Mouse (Mus musculus) neural tube, embryonic 15.5 days (tissue): ENCODE data around the gene Dsel. TPM values are rescaled to one million over a fixed set of nuclear protein-coding genes. Genes with fewer than 3 reads are reported as not detected.

Experiments used
- ATAC-seq: fragments of 200-750 bp; cut with Nextera tagmentation; 2 replicates; pipeline ENCODE4 v1.8.0; 2017; ENCODE audit warnings: mild to moderate bottlenecking, moderate TSS enrichment, moderate library complexity; ENCODE audit not compliant: low FRiP score
- H3K27ac ChIP-seq: fragments of 300-500 bp; sonication (generic); replicated peaks from 2 replicates; pipeline ENCODE4 v1.5.1; 2015; ENCODE audit warnings: mild to moderate bottlenecking, inconsistent platforms
- H3K27me3 ChIP-seq: fragments of 300-500 bp; sonication (generic); replicated peaks from 2 replicates; pipeline ENCODE4 v1.6.1; 2015; ENCODE audit warnings: inconsistent platforms
- H3K36me3 ChIP-seq: fragments of 300-500 bp; sonication (generic); 2 replicates; pipeline ENCODE4 v1.6.1; 2015; ENCODE audit warnings: inconsistent platforms
- H3K4me1 ChIP-seq: fragments of 300-500 bp; sonication (generic); 2 replicates; pipeline ENCODE4 v1.6.1; 2015; ENCODE audit warnings: inconsistent platforms
- H3K4me2 ChIP-seq: fragments of 300-500 bp; sonication (generic); 2 replicates; pipeline ENCODE4 v1.6.1; 2015; ENCODE audit warnings: inconsistent platforms, mild to moderate bottlenecking, moderate library complexity
- H3K4me3 ChIP-seq: fragments of 300-500 bp; sonication (generic); replicated peaks from 2 replicates; pipeline ENCODE4 v1.5.1; 2015; ENCODE audit warnings: mild to moderate bottlenecking, inconsistent platforms
- H3K9ac ChIP-seq: fragments of 300-500 bp; sonication (generic); replicated peaks from 2 replicates; pipeline ENCODE4 v1.6.1; 2015; ENCODE audit warnings: mild to moderate bottlenecking, inconsistent platforms
- H3K9me3 ChIP-seq: fragments of 300-500 bp; sonication (generic); replicated peaks from 2 replicates; pipeline ENCODE4 v1.6.1; 2016; ENCODE audit warnings: inconsistent platforms
- WGBS: fragments of 180-500 bp; shearing (Covaris S2); methylation state at CpG from one replicate; pipeline ENCODE4 v1.1.7; 2015; ENCODE audit warnings: mixed read lengths; 5-methylcytosine and 5-hydroxymethylcytosine counted together
- polyA plus RNA-seq: library from polyadenylated mRNA; unstranded; fragments of >200 nt; fragmentation: Nextera tagmentation; extraction: Ambion mirVana; gene quantifications from 2 replicates; pipeline ENCODE4 v1.2.1, GENCODE M21; 2015

Gene Dsel
- polyA plus RNA-seq, result 9.4 and 10.9 TPM in 2 replicates

DNA sequence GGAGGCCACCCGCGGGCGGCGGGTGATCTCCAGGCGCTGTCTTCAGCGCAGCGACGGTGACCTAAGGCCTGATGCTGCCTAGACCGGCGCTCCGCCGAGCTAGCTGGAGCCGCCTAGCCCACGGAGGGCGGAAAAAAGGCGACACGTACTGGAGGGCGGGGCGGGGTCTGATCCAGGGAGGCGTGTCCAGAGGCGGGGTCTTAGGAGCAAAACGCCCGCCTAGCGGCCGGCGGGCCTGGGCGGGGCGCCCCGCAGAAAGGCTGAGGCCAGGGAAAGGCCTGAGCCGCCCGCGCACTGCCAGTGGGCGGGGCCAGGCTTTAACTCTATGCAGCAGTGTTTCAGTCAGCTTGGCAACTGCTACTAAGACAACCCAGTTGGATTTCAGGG is at the start of gene Dsel:
Gene Dsel, minus strand, starts transcription at position 140 of the 387 bp plus-strand sequence.
- Histone ChIP-seq H3K36me3 (no peaks in the 10 kb centered on the region), H3K4me1 (peaks cover 13% of the 10 kb centered on the region; the same call in 1 of the 2 replicates), H3K9me3 (no peaks in the 10 kb centered on the region), H3K27ac (peak within 1 kb of the TSS; percentile 90), H3K4me3 (peak within 1 kb of the TSS; percentile 62), H3K9ac (peak within 1 kb of the TSS; percentile 72), H3K4me2 (peak within 1 kb of the TSS; percentile 75), H3K27me3 (no peaks in the 10 kb centered on the region)
- peak; percentile 99 for ATAC-seq
- WGBS, result under 1% methylated on average over 33 of the region's 33 CpGs

DNA sequence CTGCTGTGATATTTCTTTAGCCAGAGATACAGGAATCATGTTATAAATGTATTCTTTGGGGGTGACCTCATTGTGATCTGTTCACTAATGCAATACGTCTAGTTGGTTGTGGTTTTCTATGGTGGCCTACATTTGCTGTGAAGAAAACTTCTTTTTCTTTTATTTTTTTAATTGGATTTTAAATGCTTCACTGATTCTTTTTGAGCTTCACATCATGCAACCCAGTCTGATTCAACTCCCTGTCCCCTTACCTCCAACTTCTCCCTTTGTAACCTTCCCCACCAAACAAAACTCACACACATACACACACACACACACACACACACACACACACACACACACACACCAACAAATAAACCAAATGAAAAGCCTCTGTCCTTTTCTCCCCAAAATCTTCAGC is 46.7 kb upstream of the Dsel start:
- 23% methylated on average over 1 of the region's 1 CpGs for whole genome bisulfite sequencing
- H3K27ac ChIP-seq, result no peak overlapping the region
- no peak overlapping the region for H3K4me2 ChIP-seq
- no peak overlapping the region for H3K9ac ChIP-seq
- no peaks in the 10 kb centered on the region for H3K9me3 ChIP-seq
- no peaks in the 10 kb centered on the region for H3K4me1 ChIP-seq
- ATAC-seq, result no peak
- no peaks in the 10 kb centered on the region for H3K27me3 ChIP-seq
- H3K36me3 ChIP-seq, result no peaks in the 10 kb centered on the region
- no peak overlapping the region for H3K4me3 ChIP-seq

DNA sequence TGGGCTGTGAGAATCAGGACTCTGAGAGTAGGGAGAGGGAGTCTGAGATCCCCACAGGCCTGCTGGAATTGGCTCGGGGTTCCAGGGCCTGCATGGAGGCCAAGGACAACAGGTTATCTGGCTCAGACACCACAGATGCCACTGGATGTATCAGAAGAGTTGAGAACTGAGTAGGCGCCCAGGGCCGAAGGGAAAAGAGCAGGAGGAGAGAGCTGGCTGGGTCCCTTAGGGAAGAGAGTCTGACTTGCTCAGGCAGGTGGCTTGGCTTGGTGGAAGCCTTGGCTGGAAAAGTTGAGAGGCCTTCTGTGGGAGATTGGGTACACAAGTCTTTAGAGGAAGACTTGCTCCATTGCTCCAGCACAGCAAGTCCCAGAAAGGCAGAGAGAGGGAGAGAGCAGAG is 18.6 kb upstream of the Dsel start:
- ATAC-seq, result no peak
- no peak overlapping the region for H3K4me2 ChIP-seq
- WGBS, result 92% methylated on average over 3 of the region's 3 CpGs
- no peak overlapping the region for H3K27ac ChIP-seq
- H3K4me1 ChIP-seq, result no peaks in the 10 kb centered on the region
- H3K27me3 ChIP-seq, result no peaks in the 10 kb centered on the region
- H3K9me3 ChIP-seq, result no peaks in the 10 kb centered on the region
- no peaks in the 10 kb centered on the region for H3K36me3 ChIP-seq
- H3K9ac ChIP-seq, result no peak overlapping the region
- H3K4me3 ChIP-seq, result no peak overlapping the region

DNA sequence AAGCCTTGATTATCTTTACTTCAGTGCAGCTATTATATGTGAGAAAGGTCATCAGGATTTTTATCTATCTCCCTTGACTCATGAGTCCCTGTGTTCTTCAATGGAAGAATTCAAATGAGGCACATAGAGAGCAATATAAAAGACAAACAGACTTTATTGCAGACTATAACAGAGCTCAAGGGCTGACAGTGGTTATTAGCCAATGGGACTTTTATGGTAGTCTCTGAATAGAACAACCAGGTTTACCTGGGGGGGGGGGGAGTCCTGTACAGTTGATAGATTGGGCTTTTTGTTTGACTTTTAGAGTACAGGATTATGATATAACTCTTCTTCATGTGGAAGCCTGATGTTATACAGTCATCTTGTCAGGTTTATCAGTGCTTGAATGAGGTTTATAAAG is 11.1 kb upstream of the Dsel start:
- Histone ChIP-seq H3K4me2 (no peak overlapping the region), H3K4me1 (no peaks in the 10 kb centered on the region), H3K27ac (no peak overlapping the region), H3K4me3 (no peak overlapping the region), H3K9ac (no peak overlapping the region), H3K9me3 (no peaks in the 10 kb centered on the region), H3K36me3 (no peaks in the 10 kb centered on the region), H3K27me3 (no peaks in the 10 kb centered on the region)
- no peak for ATAC-seq

DNA sequence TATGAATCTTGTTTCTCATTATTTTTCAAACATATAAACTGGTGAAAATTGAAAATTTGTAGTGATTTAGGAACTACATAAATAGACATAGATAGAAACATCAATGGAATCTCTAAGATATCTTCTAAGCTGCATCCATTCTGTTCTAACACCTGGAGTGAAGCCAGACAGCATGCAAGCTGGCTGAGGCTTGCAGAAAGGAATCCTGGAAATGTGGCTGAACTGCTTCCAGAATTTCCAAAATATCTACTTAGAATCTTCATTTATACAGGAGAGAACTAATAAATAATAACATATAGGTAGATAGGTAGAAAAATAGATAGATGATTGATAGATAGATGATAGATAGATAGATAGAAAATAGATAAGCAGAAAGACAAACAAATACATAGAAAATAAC is 8.5 kb upstream of the Dsel start:
- H3K4me2 ChIP-seq, result no peak overlapping the region
- no peaks in the 10 kb centered on the region for H3K9me3 ChIP-seq
- no peaks in the 10 kb centered on the region for H3K4me1 ChIP-seq

DNA sequence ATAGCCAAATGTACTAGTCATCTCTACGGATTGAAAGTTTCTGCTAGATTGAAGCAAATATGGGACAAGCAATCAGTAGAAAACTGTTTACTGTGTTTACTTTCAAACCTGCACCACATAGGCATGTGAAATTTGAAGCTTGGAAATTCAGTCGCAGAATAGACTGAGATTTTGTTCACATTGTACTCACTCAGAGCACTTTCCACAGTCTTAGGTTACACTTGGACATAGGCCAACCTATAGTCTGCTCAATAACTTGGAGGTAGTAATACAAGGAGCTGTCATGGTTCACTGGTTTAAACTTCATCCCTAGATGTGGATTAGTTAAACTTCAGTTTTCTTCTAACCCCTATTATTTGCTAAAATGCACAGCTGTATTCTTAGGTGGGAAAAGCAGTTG is 749 bp upstream of the Dsel start:
- no peak overlapping the region for H3K4me3 ChIP-seq

More for the DNA sequence above, 8.5 kb upstream of the Dsel start:
- H3K4me3 ChIP-seq, result no peak overlapping the region
- no peaks in the 10 kb centered on the region for H3K27me3 ChIP-seq
- no peaks in the 10 kb centered on the region for H3K36me3 ChIP-seq
- no peak for ATAC-seq
- no peak overlapping the region for H3K9ac ChIP-seq
- no peak overlapping the region for H3K27ac ChIP-seq

DNA sequence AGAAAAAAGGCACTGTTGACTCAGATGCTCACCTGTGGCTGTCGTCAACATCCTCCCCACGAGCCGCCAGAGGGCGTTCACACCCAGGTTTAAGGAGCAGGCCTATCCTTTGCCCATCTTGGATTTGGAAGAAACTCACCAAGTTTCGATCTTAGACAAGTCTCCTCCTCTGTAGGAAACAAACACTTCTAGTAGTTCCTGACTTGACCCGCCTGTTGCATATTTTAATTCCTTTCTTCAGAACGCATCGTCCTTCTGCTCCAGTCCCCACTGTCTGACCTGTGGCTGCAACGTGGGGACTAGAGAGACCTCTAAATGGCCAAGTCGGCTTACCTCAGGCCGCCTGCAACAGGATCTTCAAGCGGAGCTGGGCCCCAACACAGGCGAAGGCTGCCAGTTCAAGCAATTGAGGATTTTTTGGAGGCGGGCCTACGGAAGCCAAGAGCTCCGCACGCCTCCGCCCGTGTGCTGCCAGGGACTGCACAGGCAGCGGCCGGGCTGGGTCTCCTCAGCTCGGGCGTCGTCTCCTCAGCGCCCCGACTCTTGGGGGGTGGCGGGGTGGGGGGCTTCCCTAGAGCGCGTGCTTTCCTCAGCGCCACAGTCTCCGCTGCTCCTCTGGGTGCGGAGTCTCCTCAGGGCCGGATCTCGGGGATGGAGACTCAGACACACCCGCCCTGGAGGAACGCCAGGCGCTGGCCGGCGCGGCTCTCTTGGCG is 497 bp downstream of the Dsel start:
- H3K4me2 ChIP-seq, result peak overlapping the region; percentile 75
- H3K9ac ChIP-seq, result peak overlapping the region; percentile 72
- H3K4me3 ChIP-seq, result peak overlapping the region; percentile 62
- H3K27me3 ChIP-seq, result no peaks in the 10 kb centered on the region
- H3K36me3 ChIP-seq, result no peaks in the 10 kb centered on the region
- no peaks in the 10 kb centered on the region for H3K9me3 ChIP-seq
- H3K27ac ChIP-seq, result peak overlapping the region; percentile 90
- ATAC-seq, result peak; percentile 87
- peaks cover 13% of the 10 kb centered on the region; the same call in 1 of the 2 replicates for H3K4me1 ChIP-seq
- under 1% methylated on average over 41 of the region's 41 CpGs for WGBS

More for the DNA sequence above, 749 bp upstream of the Dsel start:
- H3K36me3 ChIP-seq, result no peaks in the 10 kb centered on the region
- H3K27ac ChIP-seq, result no peak overlapping the region
- H3K4me2 ChIP-seq, result peak overlapping the region; percentile 75; the same call in 1 of the 2 replicates
- ATAC-seq, result no peak
- H3K9ac ChIP-seq, result no peak overlapping the region
- WGBS, result 69% methylated on average over 2 of the region's 2 CpGs
- no peaks in the 10 kb centered on the region for H3K27me3 ChIP-seq
- H3K9me3 ChIP-seq, result no peaks in the 10 kb centered on the region
- peaks cover 13% of the 10 kb centered on the region; the same call in 1 of the 2 replicates for H3K4me1 ChIP-seq

DNA sequence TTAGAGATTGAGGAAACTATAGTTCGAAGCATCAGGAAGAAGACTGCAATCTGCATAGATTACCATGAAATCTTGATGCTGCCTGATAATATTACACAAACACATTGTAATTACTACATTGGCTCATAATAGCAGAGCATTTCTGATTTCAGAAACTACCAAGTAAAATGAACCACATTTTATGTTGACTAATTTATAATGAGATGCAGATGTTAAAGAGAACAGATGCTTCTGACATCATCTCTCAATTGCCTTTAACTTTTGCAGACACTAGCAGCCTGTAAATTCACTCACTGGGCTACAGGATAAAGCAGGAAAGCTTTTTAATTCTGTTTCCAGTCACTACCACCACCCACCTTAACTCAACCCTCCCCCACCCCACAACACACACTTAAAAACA is 6.9 kb downstream of the Dsel start:
- 88% methylated on average over 1 of the region's 1 CpGs for WGBS
- no peaks in the 10 kb centered on the region for H3K9me3 ChIP-seq
- no peak overlapping the region for H3K9ac ChIP-seq
- no peak for ATAC-seq
- peaks cover 6% of the 10 kb centered on the region; the same call in 1 of the 2 replicates for H3K4me1 ChIP-seq
- no peak overlapping the region for H3K4me3 ChIP-seq
- H3K27me3 ChIP-seq, result no peaks in the 10 kb centered on the region
- H3K36me3 ChIP-seq, result no peaks in the 10 kb centered on the region
- no peak overlapping the region for H3K4me2 ChIP-seq
- H3K27ac ChIP-seq, result no peak overlapping the region

DNA sequence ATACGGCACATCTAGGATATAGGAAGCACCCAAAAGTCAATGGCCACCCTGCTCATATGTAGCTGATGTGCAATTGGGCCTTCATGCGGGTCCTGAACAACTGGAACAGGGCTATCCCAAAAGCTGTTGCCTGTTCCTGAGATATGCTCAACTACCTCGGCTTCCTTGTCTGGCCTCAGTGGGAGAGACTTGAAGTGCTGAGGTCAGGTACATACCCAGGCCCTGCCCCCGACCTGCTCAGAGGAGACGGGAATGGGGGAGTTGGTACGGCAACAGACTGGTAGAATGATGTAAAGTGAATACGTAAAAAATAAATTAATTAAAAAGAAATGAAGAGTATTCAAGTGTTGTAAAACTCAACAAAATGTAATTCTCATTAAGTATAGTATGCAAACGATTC is 12.3 kb downstream of the Dsel start:
- 90% methylated on average over 8 of the region's 8 CpGs for whole genome bisulfite sequencing
- no peaks in the 10 kb centered on the region for H3K27me3 ChIP-seq
- no peaks in the 10 kb centered on the region for H3K9me3 ChIP-seq
- H3K4me3 ChIP-seq, result no peak overlapping the region
- H3K27ac ChIP-seq, result no peak overlapping the region
- ATAC-seq, result no peak
- no peaks in the 10 kb centered on the region for H3K4me1 ChIP-seq
- H3K4me2 ChIP-seq, result no peak overlapping the region
- no peak overlapping the region for H3K9ac ChIP-seq
- no peaks in the 10 kb centered on the region for H3K36me3 ChIP-seq

DNA sequence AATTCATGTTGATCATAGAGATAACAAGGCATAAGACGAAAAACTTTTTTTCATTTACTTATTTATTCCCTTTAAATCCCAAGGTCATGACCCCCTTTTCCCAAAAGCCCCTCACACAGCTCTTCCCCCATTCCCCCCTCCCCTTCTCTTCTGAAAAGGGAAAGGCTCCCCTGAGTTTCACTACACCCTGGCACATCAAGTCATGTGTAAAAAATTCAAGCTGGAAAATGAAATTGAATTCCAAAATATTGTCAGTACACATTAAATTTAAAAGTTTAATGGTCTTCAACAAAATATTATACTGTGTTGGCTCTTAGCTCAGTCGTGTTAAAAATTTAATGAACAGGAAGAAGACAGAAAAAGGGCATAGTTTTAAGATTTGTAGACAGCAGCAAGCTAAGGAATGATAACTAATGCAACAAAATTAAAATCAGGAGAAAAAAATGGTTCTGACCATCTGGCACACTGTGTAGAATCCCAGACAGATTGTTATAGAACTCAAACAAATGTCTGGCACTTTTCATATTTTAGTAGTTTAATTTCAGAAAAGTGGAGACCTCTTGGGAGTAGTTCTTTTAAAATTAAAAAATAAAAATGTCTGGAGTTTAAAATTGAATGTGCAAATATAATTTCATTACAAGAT is 31.0 kb downstream of the Dsel start:
- H3K9me3 ChIP-seq, result no peaks in the 10 kb centered on the region
- no peak overlapping the region for H3K27ac ChIP-seq
- no peaks in the 10 kb centered on the region for H3K4me1 ChIP-seq

More for the DNA sequence above, 31.0 kb downstream of the Dsel start:
- Histone ChIP-seq H3K36me3 (no peaks in the 10 kb centered on the region), H3K27me3 (no peaks in the 10 kb centered on the region), H3K9ac (no peak overlapping the region), H3K4me2 (no peak overlapping the region), H3K4me3 (no peak overlapping the region)
- WGBS, result 72% methylated on average over 2 of the region's 2 CpGs
- ATAC-seq, result no peak
